Mouse (Mus musculus): ENCODE data around the gene Igfbp3. TPM values are rescaled to one million over a fixed set of nuclear protein-coding genes. Genes with fewer than 3 reads are reported as not detected.

The Igfbp3 gene
- polyA plus RNA-seq, 3 experiments from 2014 or later, result not detected

GRCm38 (mm10) chr11:7160637-7161101 lies 53.1 kb downstream of the Igfbp3 start:
- ATAC-seq, result no peak

- no peak for ATAC-seq
Measured at GRCm38 (mm10) chr11:7160146-7160545, 53.6 kb downstream of the Igfbp3 start.

GRCm38 (mm10) chr11:7158196-7158595 lies 55.5 kb downstream of the Igfbp3 start:
- ATAC-seq, result no peak

GRCm38 (mm10) chr11:7156427-7156826 lies 57.3 kb downstream of the Igfbp3 start:
- ATAC-seq, result no peak

Other genes with a start within 250 kb of the Igfbp3 start
- under 1 TPM in 1 of 3 experiments, not detected in 2; 0.08 TPM for gene Adcy1, start 150.4 kb downstream of the Igfbp3 start, polyA plus RNA-seq (2017; shearing (Covaris generic))
- gene Gm11985, start 25.4 kb downstream of the Igfbp3 start, polyA plus RNA-seq (2017; shearing (Covaris generic)), result not detected
- not detected for gene Igfbp1, start 16.1 kb downstream of the Igfbp3 start, polyA plus RNA-seq (2017; shearing (Covaris generic))